Mouse (Mus musculus): ENCODE measurements around the gene Mal. TPM values are rescaled to one million over a fixed set of nuclear protein-coding genes. Genes with fewer than 3 reads are reported as not detected.

The Mal gene
- total RNA-seq, 1 experiment: 0.67 TPM

- no peak for TF ChIP-seq HCFC1 (IDR thresholded peaks at IDR 0.05; ENCODE audit: borderline replicate concordance, insufficient read depth, low read length)
- no peak for TF ChIP-seq ZNF384 (IDR thresholded peaks at IDR 0.05; ENCODE audit: low read depth, low read length)
- TF ChIP-seq ZC3H11A (IDR thresholded peaks at IDR 0.05; ENCODE audit: borderline replicate concordance, low read depth, low read length): no peak
- no peak for TF ChIP-seq CHD2 (IDR thresholded peaks at IDR 0.05; ENCODE audit: low read depth, low read length)
- no peak for TF ChIP-seq MAFK (IDR thresholded peaks at IDR 0.05; ENCODE audit: insufficient read depth, low read depth, low read length)
- in situ Hi-C loops (cut with MboI; ENCODE audit: low sequenced_read_pairs in 2 of 2, unreplicated experiment in 2 of 2): no loop called here
- H3K9ac ChIP-seq (ENCODE audit: insufficient read depth, low read depth, low read length, poor library complexity, severe bottlenecking): peak overlapping the region; percentile 89
- peak overlapping the region; percentile 70 to 80 for H3K4me3 ChIP-seq (ENCODE audit: insufficient read depth in 1 of 2, low read depth in 1 of 2, low read length in 2 of 2, poor library complexity in 1 of 2, severe bottlenecking in 1 of 2)
- no peak overlapping the region for H3K27ac ChIP-seq (ENCODE audit: insufficient read depth, low read depth, low read length, poor library complexity, severe bottlenecking)
- DNase-seq (ENCODE audit: low read depth, low spot score): peak; percentile 57
- no peaks in the 10 kb centered on the region for H3K9me3 ChIP-seq (ENCODE audit: control insufficient read depth, insufficient read depth, low read depth, low read length)
- peaks cover 3 to 7% of the 10 kb centered on the region in 2 experiments; a peak in 3 of 4 replicates for H3K4me1 ChIP-seq (ENCODE audit: control insufficient read depth in 2 of 2, insufficient read depth in 2 of 2, low read length in 2 of 2, poor library complexity in 1 of 2)
- peaks cover 14% of the 10 kb centered on the region for H3K36me3 ChIP-seq (ENCODE audit: control insufficient read depth, insufficient read depth, low read length, poor library complexity, severe bottlenecking)
These were observed 66.3 kb downstream of the Mal start for GRCm38 (mm10) chr2:127590204-127590603.

- peak overlapping the region; percentile 84 to 91; a peak in 2 of 4 replicates for H3K4me3 ChIP-seq (ENCODE audit: insufficient read depth in 1 of 2, low read depth in 1 of 2, low read length in 2 of 2, poor library complexity in 1 of 2, severe bottlenecking in 1 of 2)
These were observed 67.6 kb downstream of the Mal start for GRCm38 (mm10) chr2:127588897-127589296.

GRCm38 (mm10) chr2:127587514-127587844, 69.0 kb downstream of the Mal start:
- no peak for DNase-seq (ENCODE audit: low read depth, low spot score)
- Histone ChIP-seq H3K9me3 (ENCODE audit: control insufficient read depth, insufficient read depth, low read depth, low read length) (no peaks in the 10 kb centered on the region), H3K9ac (ENCODE audit: insufficient read depth, low read depth, low read length, poor library complexity, severe bottlenecking) (peak overlapping the region; percentile 91), H3K27ac (ENCODE audit: insufficient read depth, low read depth, low read length, poor library complexity, severe bottlenecking) (peak overlapping the region; percentile 82; the same call in 1 of the 2 replicates), H3K4me1 (ENCODE audit: control insufficient read depth in 2 of 2, insufficient read depth in 2 of 2, low read length in 2 of 2, poor library complexity in 1 of 2) (peaks cover 3 to 7% of the 10 kb centered on the region in 2 experiments; a peak in 3 of 4 replicates), H3K36me3 (ENCODE audit: control insufficient read depth, insufficient read depth, low read length, poor library complexity, severe bottlenecking) (peaks cover 4% of the 10 kb centered on the region; the same call in 1 of the 2 replicates), H3K4me3 (ENCODE audit: insufficient read depth in 1 of 2, low read depth in 1 of 2, low read length in 2 of 2, poor library complexity in 1 of 2, severe bottlenecking in 1 of 2) (peak overlapping the region; percentile 84 to 91)
- TF ChIP-seq MAFK (IDR thresholded peaks at IDR 0.05; ENCODE audit: insufficient read depth, low read depth, low read length) (no peak), CHD2 (IDR thresholded peaks at IDR 0.05; ENCODE audit: low read depth, low read length) (peak; percentile 44; the same call in 1 of the 2 replicates), HCFC1 (IDR thresholded peaks at IDR 0.05; ENCODE audit: borderline replicate concordance, insufficient read depth, low read length) (0 out of 2 replicates have a peak, but pooled peaks have one; percentile 0)
- in situ Hi-C loops (cut with MboI; ENCODE audit: low sequenced_read_pairs in 2 of 2, unreplicated experiment in 2 of 2): no loop called here

More at GRCm38 (mm10) chr2:127588897-127589296, 67.6 kb downstream of the Mal start:
- TF ChIP-seq HCFC1 (IDR thresholded peaks at IDR 0.05; ENCODE audit: borderline replicate concordance, insufficient read depth, low read length): no peak
- no peak for TF ChIP-seq CHD2 (IDR thresholded peaks at IDR 0.05; ENCODE audit: low read depth, low read length)
- TF ChIP-seq ZNF384 (IDR thresholded peaks at IDR 0.05; ENCODE audit: low read depth, low read length): no peak
- TF ChIP-seq ZC3H11A (IDR thresholded peaks at IDR 0.05; ENCODE audit: borderline replicate concordance, low read depth, low read length): no peak
- no peak for TF ChIP-seq MAFK (IDR thresholded peaks at IDR 0.05; ENCODE audit: insufficient read depth, low read depth, low read length)
- Histone ChIP-seq H3K9ac (ENCODE audit: insufficient read depth, low read depth, low read length, poor library complexity, severe bottlenecking) (peak overlapping the region; percentile 40; the same call in 1 of the 2 replicates), H3K4me1 (ENCODE audit: control insufficient read depth in 2 of 2, insufficient read depth in 2 of 2, low read length in 2 of 2, poor library complexity in 1 of 2) (peaks cover 3 to 7% of the 10 kb centered on the region in 2 experiments; a peak in 3 of 4 replicates), H3K36me3 (ENCODE audit: control insufficient read depth, insufficient read depth, low read length, poor library complexity, severe bottlenecking) (peaks cover 7% of the 10 kb centered on the region; the same call in 1 of the 2 replicates), H3K27ac (ENCODE audit: insufficient read depth, low read depth, low read length, poor library complexity, severe bottlenecking) (no peak overlapping the region), H3K9me3 (ENCODE audit: control insufficient read depth, insufficient read depth, low read depth, low read length) (no peaks in the 10 kb centered on the region)
- in situ Hi-C loops (cut with MboI; ENCODE audit: low sequenced_read_pairs in 2 of 2, unreplicated experiment in 2 of 2): no loop called here
- no peak for DNase-seq (ENCODE audit: low read depth, low spot score)

- H3K9me3 ChIP-seq (ENCODE audit: control insufficient read depth, insufficient read depth, low read depth, low read length): no peaks in the 10 kb centered on the region
- H3K27ac ChIP-seq (ENCODE audit: insufficient read depth, low read depth, low read length, poor library complexity, severe bottlenecking): peak within 1 kb of the TSS; percentile 82; the same call in 1 of the 2 replicates
- TF ChIP-seq MAFK (IDR thresholded peaks at IDR 0.05; ENCODE audit: insufficient read depth, low read depth, low read length): no peak
- TF ChIP-seq ZC3H11A (IDR thresholded peaks at IDR 0.05; ENCODE audit: borderline replicate concordance, low read depth, low read length): no peak
- TF ChIP-seq HCFC1 (IDR thresholded peaks at IDR 0.05; ENCODE audit: borderline replicate concordance, insufficient read depth, low read length): peak; percentile 79
- TF ChIP-seq CHD2 (IDR thresholded peaks at IDR 0.05; ENCODE audit: low read depth, low read length): no peak
- TF ChIP-seq ZNF384 (IDR thresholded peaks at IDR 0.05; ENCODE audit: low read depth, low read length): no peak
- in situ Hi-C loops (cut with MboI; ENCODE audit: low sequenced_read_pairs in 2 of 2, unreplicated experiment in 2 of 2): no loop called here
- DNase-seq (ENCODE audit: low read depth, low spot score): peak; percentile 69
- peaks cover 3 to 7% of the 10 kb centered on the region in 2 experiments; a peak in 3 of 4 replicates for H3K4me1 ChIP-seq (ENCODE audit: control insufficient read depth in 2 of 2, insufficient read depth in 2 of 2, low read length in 2 of 2, poor library complexity in 1 of 2)
- peak within 1 kb of the TSS; percentile 91 for H3K9ac ChIP-seq (ENCODE audit: insufficient read depth, low read depth, low read length, poor library complexity, severe bottlenecking)
- peak within 1 kb of the TSS; percentile 84 to 91 for H3K4me3 ChIP-seq (ENCODE audit: insufficient read depth in 1 of 2, low read depth in 1 of 2, low read length in 2 of 2, poor library complexity in 1 of 2, severe bottlenecking in 1 of 2)
- H3K36me3 ChIP-seq (ENCODE audit: control insufficient read depth, insufficient read depth, low read length, poor library complexity, severe bottlenecking): no peaks in the 10 kb centered on the region; the same call in 1 of the 2 replicates
These were observed 69.6 kb downstream of the Mal start, which contains the start of the genes Zfp661 and Mrps5 for GRCm38 (mm10) chr2:127586694-127587513. Zfp661 (minus strand) TSS chr2:127587094. Mrps5 (plus strand) TSS chr2:127587222.

Measured in ES-E14 (cell line).